Mouse (Mus musculus) midbrain, postnatal 0 days (tissue): ENCODE measurements at regions not wholly inside any gene's neighbourhood (a gene's known extent, or its start where the extent isn't known, plus 50 kb on each side); places are given as distances from the start of the nearest gene placed in this dataset.
A peak's percentile ranks its signal among the peaks of the same experiment; 100 is the strongest.

ENCODE experiments used
- ATAC-seq: fragments of 200-750 bp; cut with Nextera tagmentation; 2 replicates; pipeline ENCODE4 v1.8.0; 2017; ENCODE audit warnings: moderate number of reproducible peaks, mild to moderate bottlenecking, moderate TSS enrichment, moderate library complexity; ENCODE audit not compliant: low FRiP score
- DNase-seq: peaks from one replicate; pipeline ENCODE4 v3.0.0-alpha.2; 2015; ENCODE audit warnings: low spot score
- H3K27ac ChIP-seq: fragments of 300-500 bp; sonication (generic); 2 replicates; pipeline ENCODE4 v1.5.1; 2014; ENCODE audit warnings: low read depth, mild to moderate bottlenecking, low read length, mixed read lengths
- H3K27me3 ChIP-seq: fragments of 300-500 bp; sonication (generic); 2 replicates; pipeline ENCODE4 v1.6.1; 2014; ENCODE audit warnings: low read length, control low read depth, mixed read lengths; ENCODE audit not compliant: insufficient read depth
- H3K36me3 ChIP-seq: fragments of 300-500 bp; sonication (generic); 2 replicates; pipeline ENCODE4 v1.6.1; 2014; ENCODE audit warnings: low read length, control low read depth, mixed read lengths; ENCODE audit not compliant: insufficient read depth
- H3K4me1 ChIP-seq: fragments of 300-500 bp; sonication (generic); 2 replicates; pipeline ENCODE4 v1.6.1; 2014; ENCODE audit warnings: mild to moderate bottlenecking, control low read depth, antibody characterized with exemption, low read length, mixed read lengths; ENCODE audit not compliant: insufficient read depth
- H3K4me2 ChIP-seq: fragments of 300-500 bp; sonication (generic); 2 replicates; pipeline ENCODE4 v1.6.1; 2014; ENCODE audit warnings: low read depth, mild to moderate bottlenecking, low read length, mixed read lengths; ENCODE audit not compliant: poor library complexity, severe bottlenecking
- H3K4me3 ChIP-seq: fragments of 300-500 bp; sonication (generic); 2 replicates; pipeline ENCODE4 v1.5.1; 2014; ENCODE audit warnings: low read depth, mild to moderate bottlenecking, low read length, moderate library complexity
- H3K9ac ChIP-seq: fragments of 300-500 bp; sonication (generic); replicated peaks from 2 replicates; pipeline ENCODE4 v1.6.1; 2014; ENCODE audit warnings: mild to moderate bottlenecking, low read length, moderate library complexity, mixed read lengths; ENCODE audit not compliant: poor library complexity, severe bottlenecking
- H3K9me3 ChIP-seq: fragments of 300-500 bp; sonication (generic); 2 replicates; pipeline ENCODE4 v1.6.1; 2016; ENCODE audit warnings: low read length, control low read depth
- CTCF ChIP-seq: IDR thresholded peaks from 2 replicates; pipeline ENCODE4 v1.5.1; 2016; ENCODE audit warnings: antibody characterized with exemption, mild to moderate bottlenecking
- WGBS: fragments of 180-500 bp; shearing (Covaris S2); extraction: QIAGEN DNeasy Blood & Tissue Kit; methylation state at CpG from one replicate; pipeline ENCODE4 v1.1.7; 2014; 5-methylcytosine and 5-hydroxymethylcytosine counted together

- no peak overlapping the region for H3K4me3 ChIP-seq
- DNase-seq, result no peak
- no peaks in the 10 kb centered on the region for H3K27me3 ChIP-seq
- no peak overlapping the region for H3K27ac ChIP-seq
- no peaks in the 10 kb centered on the region for H3K36me3 ChIP-seq
- no peak overlapping the region for H3K4me2 ChIP-seq
- WGBS, result 81% methylated on average over 2 of the region's 2 CpGs
- no peak overlapping the region for H3K9ac ChIP-seq
- H3K9me3 ChIP-seq, result no peaks in the 10 kb centered on the region
- H3K4me1 ChIP-seq, result no peaks in the 10 kb centered on the region
- no peak for TF ChIP-seq CTCF
- no peak for ATAC-seq
Observed at GRCm38 (mm10) chr15:28873001-28873400, 669.4 kb downstream of the Dnah5 start.

DNA sequence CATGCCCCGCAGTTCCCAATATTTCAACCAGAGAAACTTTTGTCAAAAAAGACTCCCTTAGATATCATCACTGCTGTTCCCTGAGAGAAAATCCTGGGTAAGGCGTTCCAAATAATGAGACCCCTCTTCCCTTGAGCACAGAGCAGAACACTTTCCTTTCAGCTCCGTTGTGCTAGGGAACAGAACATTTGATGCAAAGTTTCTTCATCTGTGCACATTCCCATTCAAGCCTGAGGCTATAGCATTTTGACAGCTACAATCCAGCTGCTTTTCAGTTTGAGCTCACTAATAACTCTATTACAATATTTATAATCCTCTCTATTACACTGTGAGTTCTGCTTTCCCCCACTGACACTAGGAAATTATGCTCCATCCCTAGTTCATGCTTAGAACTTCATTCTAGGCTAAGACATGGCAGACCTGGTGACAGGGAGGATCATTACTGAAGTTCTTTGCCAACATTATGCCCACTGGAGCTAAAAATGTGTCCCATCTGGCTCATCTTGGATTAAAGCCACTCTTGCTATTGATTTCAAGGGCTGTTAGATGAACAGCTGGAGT is 692.8 kb downstream of the Dnah5 start:
- TF ChIP-seq CTCF, result no peak
- Histone ChIP-seq H3K4me2 (no peak overlapping the region), H3K4me3 (no peak overlapping the region), H3K36me3 (no peaks in the 10 kb centered on the region), H3K27ac (no peak overlapping the region), H3K4me1 (no peaks in the 10 kb centered on the region), H3K9ac (no peak overlapping the region), H3K27me3 (no peaks in the 10 kb centered on the region), H3K9me3 (no peaks in the 10 kb centered on the region)
- peak; percentile 44 for DNase-seq
- ATAC-seq, result 0 out of 2 replicates have a peak, but pooled peaks have one; percentile 31
- 50% methylated on average over 3 of the region's 3 CpGs for WGBS

DNA sequence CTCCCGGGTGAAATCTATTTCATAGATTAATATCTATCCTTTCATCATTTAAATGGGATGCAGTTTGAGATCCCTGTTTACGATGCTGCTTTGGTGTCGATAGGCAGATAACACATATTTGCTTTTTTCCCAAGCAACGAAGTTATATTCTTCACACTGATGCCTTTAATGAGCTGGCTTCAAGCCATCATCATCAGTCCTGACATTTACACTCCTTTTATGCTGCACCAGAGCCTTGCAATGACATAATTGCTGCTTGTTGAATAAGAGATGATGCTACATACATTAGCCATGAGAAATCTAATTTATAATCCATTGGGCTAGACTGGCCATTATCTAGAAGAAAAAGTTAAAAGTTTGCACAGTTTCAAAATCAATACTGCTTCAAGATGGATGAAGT is 718.9 kb downstream of the Dnah5 start:
- no peak for TF ChIP-seq CTCF
- WGBS, result 61% methylated on average over 4 of the region's 4 CpGs
- Histone ChIP-seq H3K9me3 (no peaks in the 10 kb centered on the region), H3K27me3 (no peaks in the 10 kb centered on the region), H3K27ac (no peak overlapping the region), H3K9ac (no peak overlapping the region), H3K36me3 (no peaks in the 10 kb centered on the region), H3K4me3 (no peak overlapping the region), H3K4me1 (no peaks in the 10 kb centered on the region), H3K4me2 (no peak overlapping the region)
- DNase-seq (peak; percentile 13), ATAC-seq (no peak)

- WGBS, result 67% methylated on average over 1 of the region's 1 CpGs
- Histone ChIP-seq H3K36me3 (no peaks in the 10 kb centered on the region), H3K4me1 (no peaks in the 10 kb centered on the region), H3K9ac (no peak overlapping the region), H3K27me3 (no peaks in the 10 kb centered on the region), H3K4me2 (no peak overlapping the region), H3K9me3 (no peaks in the 10 kb centered on the region), H3K4me3 (no peak overlapping the region), H3K27ac (no peak overlapping the region)
- DNase-seq (no peak), ATAC-seq (no peak)
- no peak for TF ChIP-seq CTCF
Observed at GRCm38 (mm10) chr15:28948245-28948644, 744.7 kb downstream of the Dnah5 start.
